Mouse (Mus musculus) limb, embryonic 10.5 days (tissue): ENCODE measurements at regions not wholly inside any gene's neighbourhood (a gene's known extent, or its start where the extent isn't known, plus 50 kb on each side); places are given as distances from the start of the nearest gene placed in this dataset.
"Not testable (repeated sequence)": the region's sequence is repeated elsewhere in the genome, so short reads cannot be mapped to it uniquely, and the experiment has no call there.

Source experiments
- DNase-seq: peaks from one replicate; pipeline ENCODE4 v3.0.0-alpha.2; 2017; ENCODE audit warnings: low spot score
- H3K27ac ChIP-seq: fragments of 300-500 bp; sonication (generic); 2 replicates; pipeline ENCODE4 v1.5.1; 2016; ENCODE audit warnings: mild to moderate bottlenecking
- H3K27me3 ChIP-seq: fragments of 300-500 bp; sonication (generic); 2 replicates; pipeline ENCODE4 v1.6.1; 2016; ENCODE audit warnings: low read depth, mild to moderate bottlenecking; ENCODE audit not compliant: poor library complexity, severe bottlenecking
- H3K36me3 ChIP-seq: fragments of 300-500 bp; sonication (generic); 2 replicates; pipeline ENCODE4 v1.6.1; 2016; ENCODE audit warnings: mild to moderate bottlenecking, moderate library complexity
- H3K4me1 ChIP-seq: fragments of 300-500 bp; sonication (generic); 2 replicates; pipeline ENCODE4 v1.6.1; 2016
- H3K4me3 ChIP-seq: fragments of 300-500 bp; sonication (generic); 2 replicates; pipeline ENCODE4 v1.5.1; 2016; ENCODE audit warnings: mild to moderate bottlenecking, moderate library complexity
- H3K9me3 ChIP-seq: fragments of 300-500 bp; sonication (generic); replicated peaks from 2 replicates; pipeline ENCODE4 v1.6.1; 2016; ENCODE audit warnings: mild to moderate bottlenecking
- WGBS: fragments of 180-500 bp; shearing (Covaris S2); methylation state at CpG from one replicate; pipeline ENCODE4 v1.1.7; 2016; 5-methylcytosine and 5-hydroxymethylcytosine counted together

DNA sequence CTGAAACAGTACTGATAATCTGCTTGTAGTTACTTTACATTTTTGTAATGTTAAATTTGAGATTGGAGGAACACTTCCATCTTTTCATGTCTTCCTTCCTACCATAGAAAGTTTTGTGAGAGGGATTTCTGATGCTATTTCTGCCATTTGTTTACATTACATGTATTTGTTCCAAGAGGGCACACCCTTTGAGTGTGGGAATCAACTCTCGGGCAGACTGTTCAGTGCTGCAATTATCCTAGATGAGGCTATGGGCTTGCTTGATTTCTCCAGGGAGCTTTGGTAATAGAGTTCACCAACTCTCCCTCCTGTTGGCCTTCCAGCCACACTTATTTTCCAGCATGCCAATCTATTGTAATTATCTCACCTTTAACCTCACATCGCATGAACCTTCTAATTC is 52.4 kb downstream of the Gm13691 start:
- H3K9me3 ChIP-seq, result no peaks in the 10 kb centered on the region
- no peaks in the 10 kb centered on the region for H3K4me1 ChIP-seq
- no peaks in the 10 kb centered on the region for H3K27me3 ChIP-seq
- no peaks in the 10 kb centered on the region for H3K36me3 ChIP-seq
- no peak overlapping the region for H3K27ac ChIP-seq
- WGBS, result 49% methylated on average over 2 of the region's 2 CpGs
- no peak overlapping the region for H3K4me3 ChIP-seq
- no peak for DNase-seq

DNA sequence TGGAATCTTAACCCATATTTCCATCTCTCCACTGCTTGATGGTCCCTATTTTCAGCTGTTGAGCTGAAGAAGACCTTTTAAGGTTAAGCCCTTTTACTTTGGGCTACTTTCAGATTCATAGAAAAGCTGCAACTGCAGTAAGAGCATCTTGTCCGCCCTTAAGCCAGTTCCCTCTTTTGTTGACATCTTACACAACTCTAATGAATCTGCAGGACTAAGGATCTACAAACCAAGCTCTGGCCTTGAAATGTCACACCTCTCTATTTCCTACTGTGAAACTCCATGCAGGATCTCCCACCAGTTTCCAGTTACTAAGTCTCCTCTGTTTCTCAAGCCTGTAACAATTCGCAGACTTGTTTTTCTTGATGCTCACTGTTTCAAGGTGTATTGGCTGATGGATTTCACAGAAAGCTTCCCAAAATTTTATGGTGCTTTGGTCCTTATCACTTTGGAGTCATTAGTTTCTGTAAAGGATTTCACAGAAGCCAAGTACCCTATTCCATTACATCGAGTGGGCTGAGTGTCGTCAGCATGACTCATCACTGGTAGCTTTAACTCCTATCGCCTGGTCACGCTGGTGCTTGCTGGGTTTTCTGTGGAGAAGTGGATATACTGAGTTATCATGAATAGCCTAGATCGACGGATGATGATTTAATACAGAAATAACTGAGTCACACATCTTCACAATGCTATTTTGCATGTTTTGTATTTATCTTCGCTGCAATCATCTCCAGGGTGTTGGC is 58.2 kb downstream of the Gm13691 start:
- WGBS, result 90% methylated on average over 9 of the region's 9 CpGs
- DNase-seq, result no peak

DNA sequence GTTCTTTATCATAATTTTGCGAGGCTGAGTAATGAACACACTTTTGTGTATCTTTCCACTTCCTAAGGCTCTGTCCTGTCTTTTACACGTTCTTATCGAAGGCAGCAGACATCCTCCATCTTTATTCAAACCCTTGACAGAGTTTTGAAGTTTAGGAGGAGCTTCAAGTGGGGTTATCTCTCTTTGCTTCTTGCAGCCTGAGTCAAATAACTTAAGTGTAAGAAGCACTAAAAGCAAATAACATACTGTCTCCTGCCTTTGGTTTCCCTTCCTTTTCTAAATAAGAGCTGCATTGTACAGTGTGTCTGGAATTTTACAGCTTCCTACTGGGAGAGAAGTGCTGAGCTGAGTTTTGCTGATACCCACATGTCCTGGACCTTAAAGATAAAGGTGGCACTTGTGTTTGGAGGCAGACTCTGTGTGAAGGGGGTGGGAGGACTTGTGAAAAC is 61.6 kb downstream of the Gm13691 start:
- Histone ChIP-seq H3K36me3 (no peaks in the 10 kb centered on the region), H3K4me1 (no peaks in the 10 kb centered on the region), H3K9me3 (no peaks in the 10 kb centered on the region), H3K27ac (no peak overlapping the region), H3K4me3 (no peak overlapping the region), H3K27me3 (no peaks in the 10 kb centered on the region)
- 75% methylated on average over 3 of the region's 3 CpGs for WGBS
- no peak for DNase-seq

More for the DNA sequence above, 58.2 kb downstream of the Gm13691 start:
- no peak overlapping the region for H3K4me3 ChIP-seq
- no peaks in the 10 kb centered on the region for H3K27me3 ChIP-seq
- no peaks in the 10 kb centered on the region for H3K9me3 ChIP-seq
- H3K36me3 ChIP-seq, result no peaks in the 10 kb centered on the region
- H3K4me1 ChIP-seq, result no peaks in the 10 kb centered on the region
- no peak overlapping the region for H3K27ac ChIP-seq

DNA sequence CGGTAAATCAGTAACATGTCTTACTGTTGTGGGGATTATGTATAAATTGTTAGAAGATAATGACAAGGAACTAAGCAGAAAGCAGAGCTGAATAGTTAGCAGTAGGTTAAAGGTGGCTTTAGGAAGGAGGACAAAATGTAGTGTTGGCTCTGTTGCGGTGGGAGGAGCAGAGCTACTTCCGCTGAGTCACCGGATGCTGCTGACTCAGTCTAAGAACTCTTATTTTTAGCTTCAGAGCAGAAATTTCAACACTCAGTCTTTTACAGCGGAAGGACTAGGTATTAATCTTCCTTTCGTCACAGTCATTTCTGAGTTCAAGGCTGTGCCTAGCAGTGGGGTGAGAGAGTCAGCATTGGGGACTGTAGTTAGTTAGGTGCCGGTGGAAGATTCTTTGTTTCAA is 68.9 kb downstream of the Gm13691 start:
- Histone ChIP-seq H3K36me3 (no peaks in the 10 kb centered on the region), H3K4me1 (no peaks in the 10 kb centered on the region), H3K9me3 (no peaks in the 10 kb centered on the region), H3K27ac (no peak overlapping the region), H3K4me3 (no peak overlapping the region), H3K27me3 (no peaks in the 10 kb centered on the region)
- no peak for DNase-seq
- WGBS, result 90% methylated on average over 7 of the region's 7 CpGs

DNA sequence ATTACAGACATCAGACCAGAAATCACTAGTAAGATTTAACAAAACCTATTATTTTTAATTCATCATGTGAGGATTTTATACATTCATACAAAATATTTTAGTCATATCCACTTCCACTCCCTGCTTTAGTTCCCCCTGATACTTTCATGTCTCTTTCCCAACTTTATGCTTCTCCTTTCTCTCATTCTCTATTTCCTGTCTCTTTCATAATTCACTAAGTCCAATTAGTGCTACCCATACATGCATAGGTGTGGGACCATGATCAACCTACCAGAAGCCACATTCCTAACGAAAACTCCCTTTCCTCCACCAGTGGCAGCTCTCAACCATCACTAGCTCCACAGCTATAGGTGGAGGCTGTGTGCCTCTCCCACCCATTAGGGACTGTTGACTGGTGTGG is 70.9 kb downstream of the Gm13691 start:
- H3K9me3 ChIP-seq, result no peaks in the 10 kb centered on the region
- no peaks in the 10 kb centered on the region for H3K27me3 ChIP-seq
- no peak overlapping the region for H3K27ac ChIP-seq
- no peaks in the 10 kb centered on the region for H3K36me3 ChIP-seq
- WGBS, result 79% methylated on average over 1 of the region's 1 CpGs
- H3K4me1 ChIP-seq, result no peaks in the 10 kb centered on the region
- no peak overlapping the region for H3K4me3 ChIP-seq
- DNase-seq, result no peak

DNA sequence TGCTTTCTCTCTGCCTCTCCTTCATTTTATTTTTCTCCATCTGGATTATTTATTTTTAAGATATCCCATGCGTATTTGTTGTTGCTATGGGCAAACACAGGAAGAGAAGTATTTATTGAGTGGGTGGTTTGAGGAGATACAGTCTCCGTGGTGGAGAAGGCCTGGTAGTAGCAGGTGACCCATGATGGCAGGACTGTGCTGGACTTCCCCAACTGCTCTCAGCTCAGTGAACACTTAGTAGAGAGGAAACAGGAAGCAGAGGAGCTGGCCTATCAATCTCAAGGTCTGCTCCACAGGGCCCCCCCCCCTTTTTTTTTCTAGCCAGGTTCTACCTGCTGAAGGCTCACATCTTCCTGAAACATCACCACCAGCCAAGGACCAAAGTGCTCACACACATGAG is 74.0 kb downstream of the Gm13691 start:
- no peaks in the 10 kb centered on the region for H3K36me3 ChIP-seq
- H3K9me3 ChIP-seq, result no peaks in the 10 kb centered on the region
- WGBS, result 87% methylated on average over 2 of the region's 2 CpGs
- DNase-seq, result no peak
- H3K27ac ChIP-seq, result no peak overlapping the region
- no peak overlapping the region for H3K4me3 ChIP-seq
- H3K4me1 ChIP-seq, result no peaks in the 10 kb centered on the region
- H3K27me3 ChIP-seq, result no peaks in the 10 kb centered on the region

DNA sequence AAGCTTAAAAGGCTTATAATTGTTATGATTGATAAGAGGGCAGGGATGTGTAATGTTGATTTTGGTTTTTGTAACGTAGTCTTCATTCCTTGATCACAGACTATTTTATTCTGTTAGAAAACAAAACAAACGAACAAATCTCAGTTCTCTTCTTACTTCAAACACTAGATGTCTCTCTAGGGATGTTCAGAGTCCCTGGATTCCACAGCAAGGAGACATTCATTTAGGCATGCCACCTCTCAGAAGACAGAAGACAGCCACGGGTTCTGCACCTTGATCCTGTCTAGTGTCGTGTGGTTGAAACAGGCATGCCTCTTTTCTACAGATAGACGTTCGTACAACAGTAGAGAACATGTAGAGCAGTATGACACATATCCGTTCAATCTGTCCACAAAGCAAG is 74.7 kb downstream of the Gm13691 start:
- Histone ChIP-seq H3K9me3 (no peaks in the 10 kb centered on the region), H3K4me3 (no peak overlapping the region), H3K27ac (no peak overlapping the region), H3K36me3 (no peaks in the 10 kb centered on the region), H3K4me1 (no peaks in the 10 kb centered on the region), H3K27me3 (no peaks in the 10 kb centered on the region)
- 80% methylated on average over 7 of the region's 7 CpGs for WGBS
- DNase-seq, result no peak

DNA sequence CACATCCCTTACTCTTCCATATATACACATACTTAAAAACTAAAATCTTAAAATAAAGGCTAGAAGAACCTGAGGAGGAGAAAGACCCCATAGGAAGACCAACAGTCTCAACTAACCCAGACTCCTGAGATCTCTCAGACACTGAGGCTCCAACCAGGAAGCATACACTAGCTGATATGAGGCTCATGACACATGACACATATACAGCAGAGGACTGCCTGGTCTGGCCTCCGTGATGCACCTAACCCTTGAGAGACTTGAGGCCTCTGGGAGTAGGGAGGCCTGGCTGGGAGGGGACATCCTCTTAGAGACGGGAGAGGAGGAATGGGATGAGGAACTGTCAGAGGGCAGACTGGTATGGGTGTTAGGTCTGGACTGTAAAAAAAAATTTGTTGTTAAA is 75.4 kb downstream of the Gm13691 start:
- H3K36me3 ChIP-seq, result no peaks in the 10 kb centered on the region
- H3K27me3 ChIP-seq, result no peaks in the 10 kb centered on the region
- H3K4me3 ChIP-seq, result no peak overlapping the region
- no peak for DNase-seq
- no peak overlapping the region for H3K27ac ChIP-seq
- H3K9me3 ChIP-seq, result no peaks in the 10 kb centered on the region
- H3K4me1 ChIP-seq, result no peaks in the 10 kb centered on the region
- 91% methylated on average over 2 of the region's 2 CpGs for WGBS

DNA sequence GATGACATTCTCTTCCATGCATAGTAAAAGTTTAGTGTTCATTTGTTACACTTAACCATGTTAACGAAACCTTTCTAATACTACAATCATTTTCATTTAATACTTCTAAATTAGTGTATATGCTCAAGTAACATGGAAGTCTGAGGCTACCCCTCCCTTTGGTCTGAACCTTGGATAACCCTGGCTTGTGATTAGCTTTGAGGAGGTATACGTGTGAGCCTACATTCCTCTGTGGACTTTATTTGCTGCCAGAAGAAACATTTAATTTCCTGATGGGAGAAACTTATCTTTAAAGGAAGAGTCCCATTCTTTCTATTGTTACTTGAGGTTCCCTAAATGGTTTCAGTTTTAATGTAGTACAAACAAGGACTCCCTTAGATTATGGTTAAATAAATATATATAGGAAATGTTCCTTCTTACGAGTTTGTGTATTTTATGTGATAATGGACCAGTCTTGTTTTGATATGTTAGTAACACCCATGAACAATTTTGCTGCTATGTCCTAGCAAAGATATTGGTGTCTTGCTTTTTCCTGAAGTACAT is 75.9 kb downstream of the Gm13691 start:
- WGBS, result 87% methylated on average over 3 of the region's 3 CpGs
- no peaks in the 10 kb centered on the region for H3K36me3 ChIP-seq
- DNase-seq, result no peak
- H3K27ac ChIP-seq, result no peak overlapping the region
- H3K27me3 ChIP-seq, result no peaks in the 10 kb centered on the region
- no peaks in the 10 kb centered on the region for H3K4me1 ChIP-seq
- no peaks in the 10 kb centered on the region for H3K9me3 ChIP-seq
- no peak overlapping the region for H3K4me3 ChIP-seq

DNA sequence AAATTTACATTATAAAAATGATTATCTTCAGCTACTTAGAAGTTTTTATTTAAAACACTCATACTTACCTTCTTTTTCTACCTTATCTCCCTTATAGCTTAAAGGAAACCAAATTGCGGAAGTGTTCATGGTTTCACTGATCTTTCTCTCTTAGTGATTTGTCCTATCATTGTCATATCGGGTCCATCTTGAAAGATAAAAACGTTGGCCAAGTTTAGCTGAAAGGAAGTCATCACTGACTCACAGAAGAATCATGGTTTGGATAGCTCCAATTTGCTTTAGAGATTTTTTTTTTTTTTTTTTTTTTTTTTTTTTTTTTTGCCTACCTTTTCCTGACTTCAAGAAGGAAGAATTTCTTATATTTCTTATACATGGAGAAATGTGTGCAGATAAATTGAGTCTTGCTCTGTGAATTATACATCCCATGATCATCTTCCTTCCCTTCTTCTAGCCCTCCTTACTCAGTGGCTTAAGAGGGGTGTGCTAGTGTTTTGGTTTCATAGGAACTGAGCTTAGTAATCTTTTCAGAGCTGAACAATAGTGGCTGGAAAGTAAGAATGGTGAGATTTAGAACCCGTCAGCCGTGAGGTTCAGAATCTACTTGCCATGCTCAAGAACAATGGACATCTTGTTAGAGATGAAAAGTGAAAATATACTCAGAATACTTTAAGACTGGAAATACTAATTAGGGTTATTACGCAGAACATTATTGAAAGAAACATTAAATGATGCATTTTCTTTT is 76.6 kb downstream of the Gm13691 start:
- Histone ChIP-seq H3K4me3 (no peak overlapping the region), H3K27me3 (no peaks in the 10 kb centered on the region), H3K4me1 (no peaks in the 10 kb centered on the region), H3K27ac (no peak overlapping the region), H3K9me3 (no peaks in the 10 kb centered on the region), H3K36me3 (no peaks in the 10 kb centered on the region)
- DNase-seq, result no peak
- 87% methylated on average over 6 of the region's 6 CpGs for WGBS

DNA sequence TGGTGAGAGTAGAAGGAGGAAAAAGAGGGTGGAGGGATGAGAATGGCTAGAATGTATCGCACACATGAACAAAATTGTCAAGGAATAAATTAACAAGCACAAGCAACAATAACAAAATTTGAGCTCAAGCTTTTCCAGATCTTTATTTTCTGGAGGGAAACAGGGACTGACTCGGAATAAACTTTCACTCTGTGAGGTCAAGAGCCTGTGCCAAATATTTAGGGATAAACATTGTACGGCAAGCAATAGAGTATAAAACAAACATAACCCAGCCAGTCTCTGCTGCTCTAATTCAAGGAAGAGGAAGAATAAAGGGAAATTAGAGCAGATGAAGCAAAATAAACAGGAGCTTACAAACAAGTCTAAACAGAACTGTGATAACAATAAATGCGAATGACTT is 78.3 kb downstream of the Gm13691 start:
- WGBS, result 91% methylated on average over 4 of the region's 4 CpGs
- no peaks in the 10 kb centered on the region for H3K27me3 ChIP-seq
- DNase-seq, result no peak
- no peaks in the 10 kb centered on the region for H3K36me3 ChIP-seq
- H3K4me3 ChIP-seq, result no peak overlapping the region
- no peak overlapping the region for H3K27ac ChIP-seq
- no peaks in the 10 kb centered on the region for H3K4me1 ChIP-seq
- H3K9me3 ChIP-seq, result no peaks in the 10 kb centered on the region

DNA sequence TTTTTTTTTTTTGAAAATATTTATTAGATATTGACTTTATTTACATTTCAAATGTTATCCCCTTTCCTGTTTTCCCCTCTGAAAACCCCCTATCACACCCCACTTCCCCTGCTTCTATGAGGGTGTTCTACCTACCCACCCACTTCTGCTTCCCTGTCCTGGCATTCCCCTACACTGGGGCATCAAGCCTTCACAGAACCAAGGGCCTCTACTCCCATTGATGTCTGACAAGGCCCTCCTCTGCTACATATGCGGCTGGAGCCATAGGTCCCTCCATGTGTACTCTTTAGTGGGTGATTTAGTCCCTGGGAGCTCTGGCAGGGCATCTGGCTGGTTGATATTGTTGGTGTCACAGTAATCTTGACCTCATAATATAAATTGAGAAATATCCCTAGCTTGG is 79.1 kb downstream of the Gm13691 start:
- WGBS, result 63% methylated on average over 1 of the region's 1 CpGs
- H3K4me3 ChIP-seq, DNase-seq, H3K9me3 ChIP-seq, H3K4me1 ChIP-seq, H3K36me3 ChIP-seq, H3K27me3 ChIP-seq, H3K27ac ChIP-seq: not testable (repeated sequence)

DNA sequence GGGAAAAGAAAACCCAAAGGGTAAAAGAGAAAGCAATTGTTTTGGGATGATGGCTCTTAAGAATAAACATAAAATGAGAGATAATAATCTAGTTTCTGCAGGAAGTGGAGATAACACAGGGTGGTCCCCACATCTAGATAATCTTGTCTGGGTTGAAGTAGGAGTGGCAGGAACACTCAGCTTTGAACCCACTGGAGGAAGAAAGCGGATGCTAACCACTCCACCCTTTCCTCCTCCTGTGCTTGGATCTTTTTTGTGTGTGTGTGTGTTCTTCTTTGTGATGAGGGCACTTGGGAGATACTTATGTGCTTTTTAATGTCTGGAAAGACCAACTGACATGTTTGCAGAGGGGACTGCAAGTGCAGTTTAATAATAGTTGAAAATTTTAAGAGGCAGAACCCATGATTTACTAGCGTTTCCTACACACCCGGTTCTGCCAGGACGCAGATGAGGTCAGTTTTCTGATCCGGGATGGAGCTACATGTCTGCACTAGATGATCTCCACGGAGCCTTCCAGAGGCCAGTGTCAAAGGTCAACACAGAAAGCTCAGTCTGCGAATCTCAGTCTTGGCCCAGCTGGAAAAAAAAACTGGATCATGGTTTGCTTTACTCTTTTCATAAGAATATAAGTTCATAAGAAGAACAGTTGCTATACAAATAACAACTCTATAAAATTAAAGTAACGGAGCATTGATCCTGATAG is 82.7 kb downstream of the Gm13691 start:
- Histone ChIP-seq H3K27ac (no peak overlapping the region), H3K4me3 (no peak overlapping the region), H3K4me1 (no peaks in the 10 kb centered on the region), H3K36me3 (no peaks in the 10 kb centered on the region), H3K27me3 (no peaks in the 10 kb centered on the region), H3K9me3 (no peaks in the 10 kb centered on the region)
- no peak for DNase-seq
- 69% methylated on average over 8 of the region's 8 CpGs for WGBS
